Mouse (Mus musculus) thymus, adult 2 months (tissue): ENCODE measurements around the gene Map7. TPM values are rescaled to one million over a fixed set of nuclear protein-coding genes. Genes with fewer than 3 reads are reported as not detected.

Experiments
- DNase-seq: peaks from one replicate; pipeline ENCODE4 v3.0.0; 2021
- H3K27ac ChIP-seq: fragments of 200-500 bp; 2 replicates; pipeline ENCODE4 v1.5.1; 2012; ENCODE audit warnings: low read length, control low read depth; ENCODE audit not compliant: control insufficient read depth, insufficient read depth
- H3K27me3 ChIP-seq: fragments of 200-500 bp; 2 replicates; pipeline ENCODE4 v1.6.1; 2012; ENCODE audit warnings: mild to moderate bottlenecking, low read length, moderate library complexity, mixed read lengths; ENCODE audit not compliant: control insufficient read depth, insufficient read depth
- H3K36me3 ChIP-seq: fragments of 200-500 bp; 2 replicates; pipeline ENCODE4 v1.6.1; 2012; ENCODE audit warnings: mild to moderate bottlenecking, low read length, moderate library complexity; ENCODE audit not compliant: control insufficient read depth, insufficient read depth
- H3K4me1 ChIP-seq: fragments of 200-500 bp; replicated peaks from 2 replicates; pipeline ENCODE4 v1.6.1; 2012; ENCODE audit warnings: low read length; ENCODE audit not compliant: control insufficient read depth, insufficient read depth
- H3K4me3 ChIP-seq: fragments of 200-500 bp; 2 replicates; pipeline ENCODE4 v1.5.1; 2012; ENCODE audit warnings: mild to moderate bottlenecking, low read length, control low read depth, moderate library complexity; ENCODE audit not compliant: control insufficient read depth, insufficient read depth
- CTCF ChIP-seq: fragments of 200-500 bp; IDR thresholded peaks from 2 replicates; pipeline ENCODE4 v1.5.1; 2012; ENCODE audit warnings: mild to moderate bottlenecking, control low read depth, low read length, moderate library complexity, borderline replicate concordance; ENCODE audit not compliant: control insufficient read depth, poor library complexity, insufficient read depth; ENCODE audit errors: extremely low read depth
- POLR2A ChIP-seq: fragments of 200-500 bp; IDR thresholded peaks from 2 replicates; pipeline ENCODE4 v1.6.1; 2012; ENCODE audit warnings: mild to moderate bottlenecking, low read length, control low read depth, moderate library complexity; ENCODE audit not compliant: control insufficient read depth, poor library complexity, insufficient read depth; ENCODE audit errors: extremely low read depth
- WGBS: fragments of 180-500 bp; shearing (Covaris S2); methylation state at CpG from one replicate; pipeline ENCODE4 v1.1.7; 2018; 5-methylcytosine and 5-hydroxymethylcytosine counted together
- polyA plus RNA-seq: library from polyadenylated mRNA; depleted of rRNA; stranded (reverse); fragments of >200 nt; gene quantifications from 2 replicates; pipeline ENCODE4 v1.2.3, GENCODE M21; 2012

Gene Map7
- polyA plus RNA-seq, 1 experiment, result 6.9 TPM

DNA sequence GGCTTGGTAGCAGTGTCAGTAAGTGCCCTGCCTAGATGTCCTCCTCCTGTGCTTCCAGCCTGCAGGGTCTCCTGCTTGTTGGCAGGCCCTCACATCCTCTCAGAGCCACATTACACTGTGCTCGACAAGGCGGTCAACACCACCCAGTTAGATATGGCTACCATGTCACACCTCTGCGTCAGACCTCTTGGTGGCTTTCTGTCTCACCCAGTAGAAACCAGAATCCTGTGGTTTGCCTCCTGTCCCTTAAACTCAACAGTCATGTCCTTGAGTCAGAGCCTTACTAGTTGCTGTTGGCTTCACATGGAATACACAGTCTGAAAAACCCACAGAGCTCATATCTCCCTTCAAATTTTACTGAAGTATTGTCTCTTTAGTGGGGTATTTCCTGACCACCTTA, 87.4 kb downstream of the Map7 start:
- H3K4me3 ChIP-seq, result no peak overlapping the region
- no peak for DNase-seq
- no peak overlapping the region for H3K27ac ChIP-seq
- H3K36me3 ChIP-seq, result no peaks in the 10 kb centered on the region
- peaks cover 11% of the 10 kb centered on the region for H3K4me1 ChIP-seq
- TF ChIP-seq CTCF (no peak), POLR2A (no peak)
- 71% methylated on average over 3 of the region's 3 CpGs for WGBS
- no peaks in the 10 kb centered on the region for H3K27me3 ChIP-seq

DNA sequence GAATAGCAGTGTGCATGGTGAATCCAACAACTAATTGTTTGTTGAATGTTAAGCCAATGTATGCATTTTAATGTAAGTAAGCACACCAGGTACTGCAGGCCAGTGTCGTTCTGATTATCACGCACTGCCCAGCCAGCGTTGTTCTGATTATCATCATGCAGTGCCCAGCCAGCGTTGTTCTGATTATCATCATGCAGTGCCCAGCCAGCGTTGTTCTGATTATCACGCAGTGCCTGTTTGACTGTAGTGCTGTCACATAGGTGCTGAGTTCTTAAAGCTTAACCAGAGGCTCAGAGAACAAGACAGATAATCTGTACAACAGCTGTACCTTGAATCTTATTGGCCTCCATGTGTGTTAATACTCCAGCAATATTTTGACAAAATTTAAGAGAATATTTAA, 88.0 kb downstream of the Map7 start:
- 95% methylated on average over 6 of the region's 6 CpGs for WGBS
- no peak overlapping the region for H3K27ac ChIP-seq
- no peaks in the 10 kb centered on the region for H3K36me3 ChIP-seq
- no peak overlapping the region for H3K4me3 ChIP-seq
- H3K4me1 ChIP-seq, result peaks cover 9% of the 10 kb centered on the region
- no peaks in the 10 kb centered on the region for H3K27me3 ChIP-seq
- TF ChIP-seq CTCF, result no peak
- DNase-seq, result no peak

DNA sequence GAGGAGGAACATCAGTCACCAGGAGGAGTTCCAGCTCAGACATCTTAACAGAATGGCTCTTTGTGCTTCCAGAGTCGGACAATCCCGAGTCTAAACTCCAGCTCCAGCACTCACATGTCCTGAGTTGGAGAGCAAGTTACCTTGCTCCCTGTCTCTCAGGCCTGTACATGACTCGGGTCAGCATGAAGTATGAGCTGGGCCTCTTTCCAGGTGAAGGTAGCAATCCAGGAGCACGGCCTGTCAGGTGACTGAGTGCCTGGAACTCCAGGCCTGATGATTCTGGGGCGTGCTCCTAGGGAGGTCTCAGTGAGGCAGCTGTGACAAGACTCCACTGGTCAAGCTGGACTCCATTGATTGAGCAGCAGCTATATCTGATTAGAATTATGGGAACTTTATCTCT, 90.0 kb downstream of the Map7 start:
- no peak overlapping the region for H3K4me3 ChIP-seq
- H3K27ac ChIP-seq, result no peak overlapping the region
- DNase-seq, result no peak
- no peaks in the 10 kb centered on the region for H3K27me3 ChIP-seq
- H3K4me1 ChIP-seq, result peaks cover 3% of the 10 kb centered on the region
- H3K36me3 ChIP-seq, result no peaks in the 10 kb centered on the region
- TF ChIP-seq POLR2A (no peak), CTCF (no peak)
- WGBS, result 99% methylated on average over 5 of the region's 5 CpGs

DNA sequence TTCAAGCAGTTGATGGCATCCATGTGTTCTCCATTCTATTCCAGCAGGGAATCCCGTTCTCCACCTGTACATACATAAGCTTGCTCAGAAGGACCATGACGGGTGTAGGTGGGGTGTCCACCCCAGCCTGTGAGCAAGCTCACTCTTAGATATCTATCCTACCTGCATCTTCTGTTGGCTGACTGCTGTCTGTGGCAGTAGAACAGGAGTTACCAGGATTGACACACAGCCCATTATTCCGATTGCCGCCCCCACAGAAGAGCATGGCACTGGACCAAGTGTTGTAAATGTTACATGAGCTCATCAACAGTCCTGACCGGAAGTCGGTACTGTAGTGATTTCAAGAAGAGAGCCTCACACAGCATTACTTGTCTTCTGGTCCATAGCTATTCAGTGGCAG, 92.6 kb downstream of the Map7 start:
- TF ChIP-seq POLR2A (no peak), CTCF (no peak)
- DNase-seq, result no peak
- Histone ChIP-seq H3K27ac (no peak overlapping the region), H3K27me3 (no peaks in the 10 kb centered on the region), H3K4me1 (peaks cover 8% of the 10 kb centered on the region), H3K36me3 (no peaks in the 10 kb centered on the region), H3K4me3 (no peak overlapping the region)
- WGBS, result 93% methylated on average over 6 of the region's 6 CpGs

DNA sequence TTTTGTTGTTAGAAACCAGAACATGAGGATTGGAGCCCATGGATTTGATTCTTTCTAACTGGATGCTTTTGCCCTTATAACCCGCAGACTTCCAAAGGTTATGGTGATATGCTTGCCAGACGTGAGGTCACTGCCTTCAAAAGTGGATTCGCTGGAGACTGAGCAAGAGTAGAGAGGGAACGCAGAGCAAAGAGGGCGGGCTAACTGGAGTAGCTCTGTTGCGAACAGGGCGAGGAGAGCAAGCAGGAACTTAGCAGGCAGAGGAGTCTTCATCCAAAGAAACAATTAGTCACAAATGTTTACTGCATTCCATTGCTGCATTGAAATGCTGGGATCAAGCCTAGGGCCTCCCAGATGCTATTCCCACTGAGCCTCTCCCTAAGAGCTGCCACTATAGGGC, 95.0 kb downstream of the Map7 start:
- WGBS, result 95% methylated on average over 7 of the region's 7 CpGs
- H3K4me3 ChIP-seq, result no peak overlapping the region
- H3K36me3 ChIP-seq, result no peaks in the 10 kb centered on the region
- no peaks in the 10 kb centered on the region for H3K27me3 ChIP-seq
- DNase-seq, result no peak
- H3K27ac ChIP-seq, result no peak overlapping the region
- peaks cover 8% of the 10 kb centered on the region for H3K4me1 ChIP-seq
- TF ChIP-seq POLR2A, result no peak
- TF ChIP-seq CTCF, result no peak

DNA sequence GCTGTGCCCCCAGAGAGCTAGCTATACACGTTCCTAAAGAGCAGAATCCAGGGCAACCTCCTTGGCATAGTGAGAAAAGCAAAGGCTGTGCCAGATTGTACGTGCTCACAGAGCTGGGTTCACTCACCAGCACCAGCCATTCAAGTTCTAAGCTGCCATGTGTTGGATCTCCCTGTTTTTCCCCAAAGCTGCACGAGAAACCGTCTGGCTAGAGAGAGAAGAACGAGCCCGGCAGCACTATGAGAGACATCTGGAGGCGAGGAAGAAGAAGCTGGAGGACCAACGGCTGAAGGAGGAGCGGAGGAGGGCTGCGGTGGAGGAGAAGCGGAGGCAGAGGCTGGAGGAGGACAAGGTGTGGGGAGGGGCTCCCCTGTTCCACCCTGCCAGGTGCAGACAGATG, 96.8 kb downstream of the Map7 start:
- H3K4me3 ChIP-seq, result no peak overlapping the region
- H3K36me3 ChIP-seq, result no peaks in the 10 kb centered on the region
- no peak for DNase-seq
- no peak overlapping the region for H3K27ac ChIP-seq
- WGBS, result 89% methylated on average over 11 of the region's 11 CpGs
- TF ChIP-seq CTCF (no peak), POLR2A (no peak)
- no peaks in the 10 kb centered on the region for H3K27me3 ChIP-seq
- H3K4me1 ChIP-seq, result peaks cover 8% of the 10 kb centered on the region

DNA sequence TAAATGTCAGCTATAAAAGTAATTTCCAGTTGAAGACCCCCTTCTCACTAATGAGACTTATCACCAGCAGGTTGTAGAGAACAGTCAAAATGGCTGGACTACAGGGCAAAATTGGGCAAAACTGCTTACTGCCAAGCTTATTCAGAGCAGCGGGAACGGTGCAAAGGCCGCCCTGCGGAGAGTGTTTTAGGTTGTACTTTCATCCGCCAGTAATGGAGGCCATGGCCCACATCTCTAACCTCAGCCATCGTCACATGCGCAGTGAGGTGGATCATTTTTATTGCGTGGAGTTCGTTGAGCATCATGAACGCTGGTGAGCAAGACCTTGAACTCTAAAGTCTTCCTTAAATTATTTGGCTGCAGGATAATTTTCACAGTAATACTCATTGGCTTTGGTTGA, 100.8 kb downstream of the Map7 start:
- Histone ChIP-seq H3K4me1 (peaks cover 8% of the 10 kb centered on the region), H3K27ac (no peak overlapping the region), H3K36me3 (no peaks in the 10 kb centered on the region), H3K4me3 (no peak overlapping the region), H3K27me3 (no peaks in the 10 kb centered on the region)
- WGBS, result 97% methylated on average over 10 of the region's 10 CpGs
- no peak for DNase-seq
- no peak for TF ChIP-seq CTCF
- no peak for TF ChIP-seq POLR2A
